Mouse (Mus musculus): Measurements from ENCODE around the gene Ube2d3. TPM values are rescaled to one million over a fixed set of nuclear protein-coding genes. Genes with fewer than 3 reads are reported as not detected.
A peak's percentile ranks its signal among the peaks of the same experiment; 100 is the strongest.

Ube2d3 gene
- polyA plus RNA-seq, 1 experiment from 2014 or later: 536 TPM

- Histone ChIP-seq H3K4me2 (replicated peaks; ENCODE audit: low read depth, low read length) (no peak overlapping the region), H3K27ac (ENCODE audit: low read length) (no peak overlapping the region), H3K4me3 (ENCODE audit: low read length) (no peak overlapping the region), H3K9ac (replicated peaks; ENCODE audit: low read length) (no peak overlapping the region), H3K36me3 (ENCODE audit: insufficient read depth, low read length) (peaks cover 23% of the 10 kb centered on the region), H3K27me3 (ENCODE audit: insufficient read depth, low read length) (no peaks in the 10 kb centered on the region), H3K4me1 (ENCODE audit: insufficient read depth, low read length) (no peaks in the 10 kb centered on the region; the same call in 1 of the 2 replicates), H3K9me3 (ENCODE audit: low read length) (peaks cover 4% of the 10 kb centered on the region; the same call in 1 of the 2 replicates)
- WGBS: 94% methylated on average over 5 of the region's 5 CpGs
- no peak for ATAC-seq (ENCODE audit: low FRiP score, low TSS enrichment)
Observed at GRCm38 (mm10) chr3:135409219-135409618, 28.7 kb upstream of the Ube2d3 start.

- Histone ChIP-seq H3K27ac (ENCODE audit: low read length) (no peak overlapping the region), H3K9me3 (ENCODE audit: low read length) (peaks cover 4% of the 10 kb centered on the region; the same call in 1 of the 2 replicates), H3K4me1 (ENCODE audit: insufficient read depth, low read length) (no peaks in the 10 kb centered on the region; the same call in 1 of the 2 replicates), H3K27me3 (ENCODE audit: insufficient read depth, low read length) (no peaks in the 10 kb centered on the region), H3K9ac (replicated peaks; ENCODE audit: low read length) (no peak overlapping the region), H3K4me3 (ENCODE audit: low read length) (no peak overlapping the region), H3K4me2 (replicated peaks; ENCODE audit: low read depth, low read length) (no peak overlapping the region), H3K36me3 (ENCODE audit: insufficient read depth, low read length) (peaks cover 20% of the 10 kb centered on the region)
- 93% methylated on average over 12 of the region's 12 CpGs for WGBS
- ATAC-seq (ENCODE audit: low FRiP score, low TSS enrichment): no peak
Observed at GRCm38 (mm10) chr3:135411056-135411455, 26.9 kb upstream of the Ube2d3 start.

GRCm38 (mm10) chr3:135411824-135412223, 26.1 kb upstream of the Ube2d3 start:
- peaks cover 19% of the 10 kb centered on the region for H3K36me3 ChIP-seq (ENCODE audit: insufficient read depth, low read length)
- no peaks in the 10 kb centered on the region; the same call in 1 of the 2 replicates for H3K4me1 ChIP-seq (ENCODE audit: insufficient read depth, low read length)
- H3K4me3 ChIP-seq (ENCODE audit: low read length): no peak overlapping the region
- no peak overlapping the region for H3K9ac ChIP-seq (replicated peaks; ENCODE audit: low read length)
- 83% methylated on average over 9 of the region's 9 CpGs for WGBS
- H3K27ac ChIP-seq (ENCODE audit: low read length): no peak overlapping the region
- H3K27me3 ChIP-seq (ENCODE audit: insufficient read depth, low read length): no peaks in the 10 kb centered on the region
- no peak overlapping the region for H3K4me2 ChIP-seq (replicated peaks; ENCODE audit: low read depth, low read length)
- ATAC-seq (ENCODE audit: low FRiP score, low TSS enrichment): no peak
- peaks cover 4% of the 10 kb centered on the region; the same call in 1 of the 2 replicates for H3K9me3 ChIP-seq (ENCODE audit: low read length)

- H3K9me3 ChIP-seq (ENCODE audit: low read length): no peaks in the 10 kb centered on the region
- H3K36me3 ChIP-seq (ENCODE audit: insufficient read depth, low read length): no peaks in the 10 kb centered on the region
- no peak overlapping the region for H3K9ac ChIP-seq (replicated peaks; ENCODE audit: low read length)
- H3K4me1 ChIP-seq (ENCODE audit: insufficient read depth, low read length): peaks cover 7% of the 10 kb centered on the region
- no peak overlapping the region for H3K4me2 ChIP-seq (replicated peaks; ENCODE audit: low read depth, low read length)
- no peaks in the 10 kb centered on the region for H3K27me3 ChIP-seq (ENCODE audit: insufficient read depth, low read length)
- H3K4me3 ChIP-seq (ENCODE audit: low read length): no peak overlapping the region
- ATAC-seq (ENCODE audit: low FRiP score, low TSS enrichment): no peak
- 80% methylated on average over 3 of the region's 3 CpGs for WGBS
- H3K27ac ChIP-seq (ENCODE audit: low read length): no peak overlapping the region
Observed at GRCm38 (mm10) chr3:135417245-135417644, 20.7 kb upstream of the Ube2d3 start.

- Histone ChIP-seq H3K4me2 (replicated peaks; ENCODE audit: low read depth, low read length) (no peak overlapping the region), H3K9ac (replicated peaks; ENCODE audit: low read length) (no peak overlapping the region), H3K27ac (ENCODE audit: low read length) (no peak overlapping the region), H3K4me1 (ENCODE audit: insufficient read depth, low read length) (peaks cover 8% of the 10 kb centered on the region), H3K9me3 (ENCODE audit: low read length) (no peaks in the 10 kb centered on the region), H3K27me3 (ENCODE audit: insufficient read depth, low read length) (no peaks in the 10 kb centered on the region), H3K4me3 (ENCODE audit: low read length) (no peak overlapping the region), H3K36me3 (ENCODE audit: insufficient read depth, low read length) (no peaks in the 10 kb centered on the region)
- WGBS: 86% methylated on average over 3 of the region's 3 CpGs
- no peak for ATAC-seq (ENCODE audit: low FRiP score, low TSS enrichment)
Observed at GRCm38 (mm10) chr3:135417799-135418198, 20.1 kb upstream of the Ube2d3 start.

- no peaks in the 10 kb centered on the region for H3K9me3 ChIP-seq (ENCODE audit: low read length)
- no peaks in the 10 kb centered on the region for H3K27me3 ChIP-seq (ENCODE audit: insufficient read depth, low read length)
- 86% methylated on average over 9 of the region's 9 CpGs for WGBS
- no peak overlapping the region for H3K27ac ChIP-seq (ENCODE audit: low read length)
- H3K4me1 ChIP-seq (ENCODE audit: insufficient read depth, low read length): peaks cover 15% of the 10 kb centered on the region
- no peak overlapping the region for H3K9ac ChIP-seq (replicated peaks; ENCODE audit: low read length)
- H3K4me3 ChIP-seq (ENCODE audit: low read length): no peak overlapping the region
- no peak overlapping the region for H3K4me2 ChIP-seq (replicated peaks; ENCODE audit: low read depth, low read length)
- H3K36me3 ChIP-seq (ENCODE audit: insufficient read depth, low read length): no peaks in the 10 kb centered on the region
- no peak for ATAC-seq (ENCODE audit: low FRiP score, low TSS enrichment)
Observed at GRCm38 (mm10) chr3:135420542-135421309, 17.2 kb upstream of the Ube2d3 start.

- Histone ChIP-seq H3K4me2 (replicated peaks; ENCODE audit: low read depth, low read length) (no peak overlapping the region), H3K27me3 (ENCODE audit: insufficient read depth, low read length) (no peaks in the 10 kb centered on the region), H3K9ac (replicated peaks; ENCODE audit: low read length) (no peak overlapping the region), H3K9me3 (ENCODE audit: low read length) (no peaks in the 10 kb centered on the region), H3K4me1 (ENCODE audit: insufficient read depth, low read length) (peaks cover 15% of the 10 kb centered on the region), H3K27ac (ENCODE audit: low read length) (no peak overlapping the region), H3K36me3 (ENCODE audit: insufficient read depth, low read length) (no peaks in the 10 kb centered on the region), H3K4me3 (ENCODE audit: low read length) (no peak overlapping the region)
- ATAC-seq (ENCODE audit: low FRiP score, low TSS enrichment): no peak
Observed at GRCm38 (mm10) chr3:135421310-135421594, 16.7 kb upstream of the Ube2d3 start.

- WGBS: 20% methylated on average over 8 of the region's 8 CpGs
- Histone ChIP-seq H3K4me1 (ENCODE audit: insufficient read depth, low read length) (peaks cover 15% of the 10 kb centered on the region), H3K36me3 (ENCODE audit: insufficient read depth, low read length) (no peaks in the 10 kb centered on the region), H3K9me3 (ENCODE audit: low read length) (no peaks in the 10 kb centered on the region), H3K27me3 (ENCODE audit: insufficient read depth, low read length) (no peaks in the 10 kb centered on the region), H3K9ac (replicated peaks; ENCODE audit: low read length) (peak overlapping the region; percentile 89), H3K4me3 (ENCODE audit: low read length) (peak overlapping the region; percentile 74), H3K4me2 (replicated peaks; ENCODE audit: low read depth, low read length) (peak overlapping the region; percentile 81), H3K27ac (ENCODE audit: low read length) (peak overlapping the region; percentile 94)
- ATAC-seq (ENCODE audit: low FRiP score, low TSS enrichment): no peak
Observed at GRCm38 (mm10) chr3:135422232-135422855, 15.6 kb upstream of the Ube2d3 start.

GRCm38 (mm10) chr3:135422856-135423607, 14.9 kb upstream of the Ube2d3 start:
- Histone ChIP-seq H3K9ac (replicated peaks; ENCODE audit: low read length) (peak overlapping the region; percentile 89), H3K4me3 (ENCODE audit: low read length) (peak overlapping the region; percentile 74), H3K36me3 (ENCODE audit: insufficient read depth, low read length) (no peaks in the 10 kb centered on the region; the same call in 1 of the 2 replicates), H3K9me3 (ENCODE audit: low read length) (no peaks in the 10 kb centered on the region), H3K4me1 (ENCODE audit: insufficient read depth, low read length) (peaks cover 15% of the 10 kb centered on the region), H3K27me3 (ENCODE audit: insufficient read depth, low read length) (no peaks in the 10 kb centered on the region), H3K4me2 (replicated peaks; ENCODE audit: low read depth, low read length) (peak overlapping the region; percentile 81), H3K27ac (ENCODE audit: low read length) (peak overlapping the region; percentile 94)
- ATAC-seq (ENCODE audit: low FRiP score, low TSS enrichment): peak; percentile 99
- under 1% methylated on average over 77 of the region's 103 CpGs for WGBS

Measured in kidney, embryonic 16.5 days (tissue).